Mouse (Mus musculus): ENCODE results near the gene Tmco4.

- TF ChIP-seq CTCF (IDR thresholded peaks at IDR 0.05), result no peak
- no peak for TF ChIP-seq EP300 (IDR thresholded peaks at IDR 0.05; ENCODE audit: insufficient read depth, low read depth, low read length)
These were observed 95.6 kb downstream of the Tmco4 start for GRCm38 (mm10) chr4:139068287-139068686.
